Mouse (Mus musculus) retina, embryonic 14.5 days (tissue): ENCODE measurements around the gene Cabcoco1.

Experiments used
- DNase-seq: peaks from one replicate; pipeline ENCODE4 v3.0.0-alpha.2; 2015; ENCODE audit warnings: low spot score

Cabcoco1 gene

GRCm38 (mm10) chr10:68541139-68541942 is at the start of gene Cabcoco1:
TSS of gene Cabcoco1 (minus strand) at chr10:68541896.
- peak; percentile 60 for DNase-seq

DNA sequence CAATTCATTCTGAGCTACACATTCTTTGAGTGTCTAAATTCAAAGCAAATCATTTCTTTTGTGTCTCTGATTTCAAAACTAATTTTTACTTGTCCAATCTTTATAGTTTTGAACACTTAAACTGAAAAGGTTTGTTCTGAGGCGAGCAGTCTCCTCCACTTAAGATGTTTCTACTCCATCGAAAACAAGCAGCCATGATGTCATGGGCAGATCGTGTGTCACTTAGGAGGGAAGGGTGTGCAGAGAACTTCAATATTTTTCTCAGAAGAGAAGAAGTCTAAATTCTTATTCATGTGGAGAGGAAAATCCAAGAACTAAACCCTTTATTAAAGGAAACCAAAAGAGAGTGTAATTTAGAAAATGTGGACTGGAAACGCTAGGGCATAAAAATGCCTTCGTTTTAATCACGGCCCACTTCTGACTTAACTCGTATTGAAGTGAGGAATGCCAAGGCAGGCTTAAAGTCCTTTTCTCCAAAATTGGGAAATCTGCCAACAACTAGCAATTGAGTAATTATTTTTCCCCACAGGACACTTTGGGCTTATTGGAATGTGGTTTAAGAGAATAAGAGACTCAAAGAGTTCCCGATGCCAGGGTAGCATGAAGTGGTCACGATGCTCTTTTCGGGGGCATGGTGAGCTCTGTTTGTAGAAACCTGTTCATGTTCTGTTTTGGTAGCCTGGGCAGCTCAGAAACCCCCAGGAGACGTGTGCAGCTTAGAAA is 48.0 kb upstream of the Cabcoco1 start:
- DNase-seq, result no peak

DNA sequence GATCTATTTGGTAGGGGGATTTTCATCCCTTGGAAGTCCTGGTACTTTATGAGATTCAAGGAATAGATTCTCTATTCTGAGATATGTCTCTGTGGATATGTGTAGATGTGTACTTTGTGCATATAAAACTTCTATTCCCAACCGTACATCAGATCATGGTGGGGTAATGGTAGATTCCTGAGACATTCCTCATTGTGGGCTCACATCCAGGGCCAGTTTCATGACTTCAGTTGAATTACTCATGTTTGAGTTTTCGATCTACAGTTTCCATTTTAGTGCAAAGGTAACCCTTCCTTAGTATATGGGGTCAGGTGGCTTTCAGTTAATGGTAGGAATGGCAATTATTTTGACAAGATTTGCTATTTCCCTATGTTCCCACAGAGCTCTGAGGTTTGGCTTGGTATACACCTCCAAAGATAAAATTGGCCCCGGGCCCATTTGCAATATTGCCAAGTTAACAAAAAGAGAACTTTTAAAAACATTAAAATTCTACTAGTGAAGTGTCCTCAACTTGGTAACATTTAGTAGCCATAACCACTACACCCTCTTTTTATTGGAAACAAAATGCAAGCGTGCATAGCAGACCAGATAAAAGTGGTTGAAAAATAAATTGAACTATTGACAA is 45.8 kb upstream of the Cabcoco1 start:
- DNase-seq, result no peak

- no peak for DNase-seq
Measured at GRCm38 (mm10) chr10:68577321-68577720, 35.6 kb upstream of the Cabcoco1 start.

- DNase-seq, result no peak
Measured at GRCm38 (mm10) chr10:68568172-68568571, 26.5 kb upstream of the Cabcoco1 start.

DNA sequence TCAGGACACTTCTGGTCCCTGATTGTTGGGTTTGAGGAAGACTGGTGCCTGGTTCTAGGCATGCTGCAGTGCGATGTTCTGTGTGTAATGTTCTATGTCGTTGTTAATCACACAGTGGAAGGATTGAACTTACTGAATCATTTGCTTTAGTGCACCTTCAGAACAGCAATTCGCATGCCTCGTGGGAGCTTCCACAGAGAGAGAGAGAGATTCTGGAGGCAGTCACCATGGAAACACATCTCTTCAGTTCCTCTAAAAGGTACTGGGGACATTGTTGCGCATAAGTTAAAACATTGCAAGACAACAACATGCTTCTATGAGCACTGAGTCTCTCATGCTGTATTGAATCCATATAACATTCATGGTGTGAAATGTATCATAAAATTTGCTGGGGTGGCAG is 20.6 kb upstream of the Cabcoco1 start:
- no peak for DNase-seq

DNA sequence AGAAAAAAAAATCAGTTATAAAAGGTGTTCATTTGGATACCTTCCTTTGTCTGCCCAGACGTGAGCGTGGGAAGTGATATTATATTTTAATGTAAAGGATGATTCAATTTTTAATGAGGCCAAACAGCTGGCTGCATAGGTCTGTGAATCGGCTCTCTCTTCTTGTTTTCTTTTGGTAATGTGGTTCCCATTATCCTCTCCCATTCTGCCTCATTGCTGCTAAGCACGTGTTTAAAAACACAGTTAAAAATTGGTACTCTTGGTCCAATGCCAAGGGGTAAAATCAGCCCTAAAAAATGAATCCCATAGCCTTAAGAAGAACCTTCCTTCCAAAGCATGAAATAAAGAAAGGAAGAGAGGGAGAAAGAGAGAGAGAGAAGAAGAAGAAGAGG is 17.1 kb upstream of the Cabcoco1 start:
- DNase-seq, result no peak

- no peak for DNase-seq
Measured at GRCm38 (mm10) chr10:68558105-68558827, 16.6 kb upstream of the Cabcoco1 start.

DNA sequence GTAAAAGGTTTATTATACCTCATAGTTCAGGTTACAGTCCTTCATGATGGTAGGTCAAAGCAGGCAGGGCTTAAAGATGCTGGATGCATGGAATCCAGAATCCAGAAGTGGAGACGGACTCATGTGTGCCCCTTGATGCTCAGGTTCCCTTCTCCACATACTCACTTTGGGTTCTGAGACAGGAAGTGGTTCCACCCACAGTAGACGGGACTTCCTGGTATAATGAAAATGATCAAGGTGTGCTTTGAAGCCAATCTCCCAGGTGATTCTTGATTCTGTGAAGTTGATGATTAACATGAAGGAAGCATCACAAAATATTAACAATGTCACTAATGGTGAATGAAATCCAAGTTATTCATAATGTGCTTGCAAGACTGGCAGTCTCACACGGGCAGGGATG is 12.0 kb upstream of the Cabcoco1 start:
- no peak for DNase-seq

GRCm38 (mm10) chr10:68552556-68552955 is 10.9 kb upstream of the Cabcoco1 start:
- DNase-seq, result no peak

DNA sequence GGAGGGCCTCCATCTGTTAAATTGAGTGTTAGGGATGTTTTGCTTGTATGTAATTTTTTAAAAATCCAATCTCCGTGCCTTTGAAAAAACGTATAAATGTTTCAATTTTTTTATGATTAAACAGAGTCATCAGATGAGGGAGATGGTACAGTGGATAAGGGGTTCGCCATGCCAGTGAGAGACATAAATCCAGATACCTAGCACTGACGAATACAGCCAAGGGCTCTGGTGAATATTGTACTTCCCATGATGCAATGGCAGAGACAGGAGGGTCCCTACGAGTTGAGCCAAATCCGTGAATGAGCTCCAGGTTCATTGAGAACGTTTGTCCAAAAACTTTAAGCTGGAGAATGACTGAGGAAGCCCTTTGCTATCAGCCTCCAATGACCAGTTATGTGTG is 9.6 kb upstream of the Cabcoco1 start:
- DNase-seq, result no peak

DNA sequence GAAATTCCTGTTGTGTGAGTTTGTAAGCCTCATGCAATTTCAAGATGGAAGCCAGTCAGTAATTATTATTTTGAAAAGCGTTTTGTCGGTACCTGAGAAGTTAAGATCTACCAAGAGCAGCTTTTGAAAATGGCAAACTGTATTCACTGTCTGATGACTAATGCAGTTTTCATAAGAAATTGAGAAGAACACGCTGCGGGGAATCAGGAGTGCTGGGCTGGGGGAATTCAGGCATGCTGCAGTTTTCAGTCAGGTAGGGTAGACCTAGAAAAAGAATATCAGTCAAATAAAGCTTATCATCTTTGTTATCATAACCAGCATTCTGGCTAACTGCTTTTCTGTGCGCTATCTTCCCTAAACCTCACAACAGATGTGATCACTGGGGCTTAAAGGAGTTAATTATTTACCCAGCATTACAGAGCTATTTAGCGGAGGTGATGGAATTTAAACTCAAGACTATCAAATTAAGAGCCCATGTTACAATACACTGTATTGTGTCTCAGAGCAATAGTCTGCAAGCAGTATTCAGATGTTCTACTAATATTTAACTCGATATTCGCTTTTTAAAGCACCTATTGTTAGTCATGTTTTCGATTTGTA is 9.1 kb upstream of the Cabcoco1 start:
- no peak for DNase-seq

GRCm38 (mm10) chr10:68543107-68543506 is 1.4 kb upstream of the Cabcoco1 start:
- no peak for DNase-seq

DNA sequence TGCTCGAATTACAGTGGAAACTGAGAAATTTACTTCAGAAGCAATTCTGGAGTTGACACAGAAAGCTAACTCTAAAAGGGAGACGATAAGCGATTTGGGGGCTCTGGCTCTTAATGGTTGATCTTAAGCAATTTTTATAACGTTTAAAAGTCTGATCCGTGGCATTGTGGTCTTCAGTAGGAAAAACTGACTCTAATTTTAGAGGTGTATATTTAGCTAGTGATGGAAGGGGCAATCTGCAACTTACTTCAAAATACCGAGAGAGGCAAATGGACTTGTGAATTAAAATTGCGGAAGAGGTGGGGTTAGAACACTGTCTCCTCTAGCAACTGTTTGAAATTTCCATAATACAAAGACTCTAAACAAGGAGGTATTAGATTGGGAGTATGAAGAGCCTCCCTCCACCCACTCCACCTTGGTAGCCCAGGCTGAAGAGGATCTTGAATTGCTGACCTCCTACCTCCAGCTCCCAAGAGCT is 286 bp upstream of the Cabcoco1 start:
- DNase-seq, result no peak

GRCm38 (mm10) chr10:68540612-68541011 is 1.1 kb downstream of the Cabcoco1 start:
- no peak for DNase-seq

DNA sequence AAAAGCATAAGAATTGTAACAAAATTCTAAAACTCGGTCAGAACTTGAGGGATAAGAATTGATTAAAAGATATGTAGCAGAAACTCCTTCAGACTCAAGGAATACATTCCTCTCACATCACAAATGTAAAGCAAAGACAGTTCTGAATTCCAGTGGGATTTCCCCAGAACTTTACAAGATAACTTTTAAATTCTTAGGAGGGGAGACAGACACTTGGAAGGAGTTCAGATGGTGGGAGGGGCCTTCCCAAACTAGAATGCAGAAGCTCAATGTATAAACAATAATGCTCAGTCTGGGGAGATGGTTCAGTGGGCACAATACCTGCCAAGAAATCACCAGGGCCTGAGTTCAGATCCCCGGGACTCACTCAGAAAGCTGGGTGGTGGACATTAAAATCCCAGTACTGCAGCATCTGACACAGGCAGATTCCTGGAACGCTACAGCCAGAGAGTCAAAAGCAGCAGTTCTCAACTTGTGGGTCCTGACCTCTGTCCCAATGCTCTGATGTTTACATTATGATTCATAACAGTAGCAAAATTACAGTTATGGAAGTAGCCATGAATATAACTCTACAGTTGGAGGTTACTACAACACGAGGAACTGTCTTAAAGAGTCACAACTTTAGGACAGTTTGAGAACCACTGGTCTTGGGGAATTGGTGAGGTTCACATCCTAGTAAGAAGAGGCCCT is 4.3 kb downstream of the Cabcoco1 start:
- no peak for DNase-seq

GRCm38 (mm10) chr10:68529364-68530049 is 12.2 kb downstream of the Cabcoco1 start:
- DNase-seq, result no peak

DNA sequence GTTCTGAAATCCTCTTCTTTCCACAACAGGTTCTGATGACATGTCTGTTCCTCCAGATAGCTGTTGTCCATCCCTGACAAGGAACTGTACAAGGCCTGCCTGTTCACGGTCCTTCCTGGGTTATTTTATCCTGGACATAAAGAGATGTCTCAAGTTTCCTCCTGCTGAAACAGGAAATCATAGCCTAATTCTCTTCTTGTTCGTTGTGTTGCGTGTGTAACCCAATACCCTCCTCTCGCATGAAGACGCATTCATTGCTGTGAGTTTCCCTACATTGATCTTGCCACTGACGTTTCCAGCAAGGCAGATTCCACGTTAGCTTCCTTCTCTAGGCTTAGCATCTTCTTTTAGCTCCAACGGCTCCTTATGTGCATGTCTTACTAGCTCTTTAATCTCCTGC is 12.7 kb downstream of the Cabcoco1 start:
- DNase-seq, result no peak

DNA sequence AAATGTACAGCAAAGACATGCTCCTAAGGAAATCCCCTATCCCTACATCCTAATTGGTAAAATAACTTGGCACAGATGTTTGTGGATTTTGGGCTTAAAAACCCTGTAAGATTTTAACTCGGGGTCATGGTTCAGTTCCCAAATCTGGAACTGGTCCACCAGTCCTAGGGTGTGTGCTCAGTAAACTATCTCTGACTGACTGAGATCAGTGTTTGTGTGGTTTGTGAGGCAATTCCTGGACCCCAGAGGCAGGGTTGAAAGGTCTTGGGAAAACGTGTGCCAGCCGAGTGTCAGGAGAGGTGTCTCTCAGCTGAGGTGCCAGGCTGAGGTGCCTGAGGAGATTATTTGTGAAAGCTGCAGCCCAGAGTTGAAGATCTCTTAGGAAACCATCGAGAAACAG is 19.6 kb downstream of the Cabcoco1 start:
- no peak for DNase-seq

DNA sequence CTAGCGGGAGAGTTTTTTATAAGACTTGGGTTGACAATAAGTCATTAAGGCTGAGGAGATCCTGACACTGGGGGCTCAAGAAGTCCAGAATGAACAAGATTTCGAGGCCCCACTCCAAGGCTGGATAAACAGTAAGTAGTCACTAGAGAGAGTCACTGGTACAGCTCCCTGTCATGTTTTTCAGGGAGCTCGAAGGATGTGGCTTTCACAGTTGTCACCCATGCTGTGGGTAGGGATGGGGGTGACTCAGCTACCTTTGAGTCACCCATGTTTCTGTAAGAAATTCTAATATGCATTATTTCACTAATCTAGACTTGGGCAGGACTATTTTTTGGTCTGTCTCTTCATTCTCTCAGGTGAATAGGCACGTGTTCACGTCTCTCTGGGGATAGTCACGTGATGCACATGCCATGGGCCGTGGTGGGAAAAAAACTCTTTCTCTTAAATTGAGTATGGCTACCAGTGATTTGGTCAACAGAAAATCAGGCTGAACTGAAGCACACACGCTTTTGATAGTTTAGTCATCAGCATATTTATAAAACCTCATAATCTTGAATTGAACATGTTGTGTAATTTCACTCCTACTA is 29.2 kb downstream of the Cabcoco1 start:
- DNase-seq, result no peak
